Mouse (Mus musculus): ENCODE measurements around the gene Cbfa2t2.

GRCm38 (mm10) chr2:154569071-154569748 is 132.9 kb downstream of the Cbfa2t2 start:
- no peak for TF ChIP-seq POLR2A (IDR thresholded peaks at IDR 0.05; ENCODE audit: extremely low read depth, insufficient read depth, low read length)
- TF ChIP-seq CTCF (IDR thresholded peaks at IDR 0.05; ENCODE audit: extremely low read depth, insufficient read depth, low read length), result no peak

All from cortical plate, adult 2 months (tissue).